Mouse (Mus musculus) heart, adult 9 months (tissue): Measurements from ENCODE around the gene Kcne4.

Experiments used
- DNase-seq, 2 experiments: peaks; one replicate each; pipeline ENCODE4 v3.0.0; 2022; ENCODE audit warnings: low spot score in 2 of 2

The Kcne4 gene

GRCm38 (mm10) chr1:78859573-78859972 is 43.0 kb downstream of the Kcne4 start:
- DNase-seq = no peak

- peak; percentile 79 to 85 for DNase-seq
These were observed 43.5 kb downstream of the Kcne4 start for GRCm38 (mm10) chr1:78860056-78860455.

GRCm38 (mm10) chr1:78862281-78862680 is 45.7 kb downstream of the Kcne4 start:
- DNase-seq = peak; percentile 69 to 71

- peak; percentile 74 to 83 for DNase-seq
These were observed 47.3 kb downstream of the Kcne4 start for GRCm38 (mm10) chr1:78863833-78864232.

GRCm38 (mm10) chr1:78864351-78864750 is 47.8 kb downstream of the Kcne4 start:
- peak; percentile 72 to 73 for DNase-seq

GRCm38 (mm10) chr1:78864799-78865346 is 48.3 kb downstream of the Kcne4 start:
- peak in 1 of 2 experiments; percentile 17 for DNase-seq

GRCm38 (mm10) chr1:78865991-78866390 is 49.4 kb downstream of the Kcne4 start:
- DNase-seq = no peak

- no peak for DNase-seq
These were observed 49.9 kb downstream of the Kcne4 start for GRCm38 (mm10) chr1:78866455-78866854.
